Mouse (Mus musculus) neural tube, embryonic 11.5 days (tissue): ENCODE data around the gene Ivl. TPM values are rescaled to one million over a fixed set of nuclear protein-coding genes. Genes with fewer than 3 reads are reported as not detected.

Source experiments
- ATAC-seq: fragments of 200-750 bp; cut with Nextera tagmentation; 2 replicates; pipeline ENCODE4 v1.8.0; 2017; ENCODE audit warnings: moderate number of reproducible peaks, mild to moderate bottlenecking, moderate TSS enrichment, moderate library complexity; ENCODE audit not compliant: insufficient read depth, low FRiP score, low TSS enrichment
- DNase-seq: peaks from one replicate; pipeline ENCODE4 v3.0.0-alpha.2; 2015; ENCODE audit warnings: low spot score
- H3K27ac ChIP-seq: fragments of 300-500 bp; sonication (generic); 2 replicates; pipeline ENCODE4 v1.5.1; 2014; ENCODE audit warnings: low read depth, mild to moderate bottlenecking, low read length
- H3K27me3 ChIP-seq: fragments of 300-500 bp; sonication (generic); 2 replicates; pipeline ENCODE4 v1.6.1; 2014; ENCODE audit warnings: mild to moderate bottlenecking, low read length, mixed read lengths; ENCODE audit not compliant: control insufficient read depth, insufficient read depth
- H3K36me3 ChIP-seq: fragments of 300-500 bp; sonication (generic); 2 replicates; pipeline ENCODE4 v1.6.1; 2014; ENCODE audit warnings: mild to moderate bottlenecking, low read length, moderate library complexity, mixed read lengths; ENCODE audit not compliant: control insufficient read depth, insufficient read depth
- H3K4me1 ChIP-seq: fragments of 300-500 bp; sonication (generic); 2 replicates; pipeline ENCODE4 v1.6.1; 2014; ENCODE audit warnings: low read length, mixed read lengths; ENCODE audit not compliant: control insufficient read depth, insufficient read depth
- H3K4me2 ChIP-seq: fragments of 300-500 bp; sonication (generic); 2 replicates; pipeline ENCODE4 v1.6.1; 2014; ENCODE audit warnings: low read depth, mild to moderate bottlenecking, moderate library complexity
- H3K4me3 ChIP-seq: fragments of 300-500 bp; sonication (generic); 2 replicates; pipeline ENCODE4 v1.5.1; 2014; ENCODE audit warnings: low read depth, low read length
- H3K9ac ChIP-seq: fragments of 300-500 bp; sonication (generic); 2 replicates; pipeline ENCODE4 v1.6.1; 2014; ENCODE audit warnings: mild to moderate bottlenecking, low read length
- H3K9me3 ChIP-seq: fragments of 300-500 bp; sonication (generic); 2 replicates; pipeline ENCODE4 v1.6.1; 2016; ENCODE audit warnings: low read length; ENCODE audit not compliant: control insufficient read depth
- WGBS: fragments of 180-500 bp; shearing (Covaris S2); extraction: QIAGEN DNeasy Blood & Tissue Kit; methylation state at CpG from one replicate; pipeline ENCODE4 v1.1.7; 2014; 5-methylcytosine and 5-hydroxymethylcytosine counted together
- polyA plus RNA-seq: library from polyadenylated mRNA; unstranded; fragments of >200 nt; fragmentation: Nextera tagmentation; extraction: Ambion mirVana; gene quantifications from 2 replicates; pipeline ENCODE4 v1.2.1, GENCODE M21; 2014

The Ivl gene
- polyA plus RNA-seq, 1 experiment from 2014 or later = not detected

- DNase-seq (no peak), ATAC-seq (no peak)
- no peak overlapping the region for H3K27ac ChIP-seq
- no peaks in the 10 kb centered on the region for H3K36me3 ChIP-seq
- H3K4me3 ChIP-seq = no peak overlapping the region
- H3K9ac ChIP-seq = no peak overlapping the region
- no peaks in the 10 kb centered on the region for H3K9me3 ChIP-seq
- no peaks in the 10 kb centered on the region for H3K4me1 ChIP-seq
- no peaks in the 10 kb centered on the region for H3K27me3 ChIP-seq
- no peak overlapping the region for H3K4me2 ChIP-seq
- 84% methylated on average over 3 of the region's 3 CpGs for WGBS
Measured at GRCm38 (mm10) chr3:92587190-92587589, 13.7 kb upstream of the Ivl start.

- H3K4me1 ChIP-seq = no peaks in the 10 kb centered on the region
- 61% methylated on average over 1 of the region's 1 CpGs for WGBS
Measured at GRCm38 (mm10) chr3:92585055-92585454, 11.5 kb upstream of the Ivl start.

GRCm38 (mm10) chr3:92583164-92583826 lies 9.8 kb upstream of the Ivl start:
- Histone ChIP-seq H3K9ac (no peak overlapping the region), H3K27me3 (no peaks in the 10 kb centered on the region), H3K4me3 (no peak overlapping the region), H3K4me1 (no peaks in the 10 kb centered on the region), H3K9me3 (no peaks in the 10 kb centered on the region), H3K4me2 (no peak overlapping the region), H3K27ac (no peak overlapping the region), H3K36me3 (no peaks in the 10 kb centered on the region)
- no peak for DNase-seq
- 63% methylated on average over 3 of the region's 3 CpGs for WGBS
- ATAC-seq = no peak

More at GRCm38 (mm10) chr3:92585055-92585454, 11.5 kb upstream of the Ivl start:
- H3K9ac ChIP-seq = no peak overlapping the region
- H3K4me3 ChIP-seq = no peak overlapping the region
- ATAC-seq (no peak), DNase-seq (no peak)
- H3K4me2 ChIP-seq = no peak overlapping the region
- no peaks in the 10 kb centered on the region for H3K9me3 ChIP-seq
- no peaks in the 10 kb centered on the region for H3K36me3 ChIP-seq
- no peak overlapping the region for H3K27ac ChIP-seq
- H3K27me3 ChIP-seq = no peaks in the 10 kb centered on the region

- H3K4me3 ChIP-seq = no peak overlapping the region
- no peak overlapping the region for H3K27ac ChIP-seq
- H3K27me3 ChIP-seq = no peaks in the 10 kb centered on the region
- 74% methylated on average over 1 of the region's 1 CpGs for WGBS
- H3K9ac ChIP-seq = no peak overlapping the region
- no peak overlapping the region for H3K4me2 ChIP-seq
- H3K36me3 ChIP-seq = no peaks in the 10 kb centered on the region
- no peaks in the 10 kb centered on the region for H3K9me3 ChIP-seq
- ATAC-seq (no peak), DNase-seq (no peak)
- H3K4me1 ChIP-seq = no peaks in the 10 kb centered on the region
Measured at GRCm38 (mm10) chr3:92579508-92579907, 6.0 kb upstream of the Ivl start.

- Histone ChIP-seq H3K4me3 (no peak overlapping the region), H3K27ac (no peak overlapping the region), H3K36me3 (no peaks in the 10 kb centered on the region), H3K4me2 (no peak overlapping the region), H3K4me1 (no peaks in the 10 kb centered on the region), H3K9ac (no peak overlapping the region), H3K27me3 (no peaks in the 10 kb centered on the region), H3K9me3 (no peaks in the 10 kb centered on the region)
- WGBS = 78% methylated on average over 4 of the region's 4 CpGs
- DNase-seq (no peak), ATAC-seq (no peak)
Measured at GRCm38 (mm10) chr3:92578652-92579413, 5.3 kb upstream of the Ivl start.

- Histone ChIP-seq H3K36me3 (no peaks in the 10 kb centered on the region), H3K4me1 (no peaks in the 10 kb centered on the region), H3K27ac (no peak overlapping the region), H3K4me3 (no peak overlapping the region), H3K4me2 (no peak overlapping the region), H3K9me3 (no peaks in the 10 kb centered on the region), H3K27me3 (no peaks in the 10 kb centered on the region), H3K9ac (no peak overlapping the region)
- 44% methylated on average over 2 of the region's 2 CpGs for WGBS
- ATAC-seq = no peak
- no peak for DNase-seq
Measured at GRCm38 (mm10) chr3:92572514-92573155, 900 bp downstream of the Ivl start.

GRCm38 (mm10) chr3:92568752-92569151 lies 4.8 kb downstream of the Ivl start:
- ATAC-seq = no peak
- H3K9ac ChIP-seq = no peak overlapping the region
- WGBS = 92% methylated on average over 2 of the region's 2 CpGs
- H3K27me3 ChIP-seq = no peaks in the 10 kb centered on the region
- no peaks in the 10 kb centered on the region for H3K36me3 ChIP-seq
- H3K9me3 ChIP-seq = no peaks in the 10 kb centered on the region
- no peak overlapping the region for H3K27ac ChIP-seq
- no peaks in the 10 kb centered on the region for H3K4me1 ChIP-seq
- H3K4me2 ChIP-seq = no peak overlapping the region
- no peak for DNase-seq
- H3K4me3 ChIP-seq = no peak overlapping the region

- Histone ChIP-seq H3K9ac (no peak overlapping the region), H3K27me3 (no peaks in the 10 kb centered on the region), H3K27ac (no peak overlapping the region), H3K36me3 (no peaks in the 10 kb centered on the region), H3K4me2 (no peak overlapping the region), H3K4me3 (no peak overlapping the region), H3K9me3 (no peaks in the 10 kb centered on the region), H3K4me1 (no peaks in the 10 kb centered on the region)
- DNase-seq (no peak), ATAC-seq (no peak)
Measured at GRCm38 (mm10) chr3:92565418-92565817, 8.1 kb downstream of the Ivl start.
